ENCODE assay signal across 6 mouse cellular contexts in the genomic region with DNA sequence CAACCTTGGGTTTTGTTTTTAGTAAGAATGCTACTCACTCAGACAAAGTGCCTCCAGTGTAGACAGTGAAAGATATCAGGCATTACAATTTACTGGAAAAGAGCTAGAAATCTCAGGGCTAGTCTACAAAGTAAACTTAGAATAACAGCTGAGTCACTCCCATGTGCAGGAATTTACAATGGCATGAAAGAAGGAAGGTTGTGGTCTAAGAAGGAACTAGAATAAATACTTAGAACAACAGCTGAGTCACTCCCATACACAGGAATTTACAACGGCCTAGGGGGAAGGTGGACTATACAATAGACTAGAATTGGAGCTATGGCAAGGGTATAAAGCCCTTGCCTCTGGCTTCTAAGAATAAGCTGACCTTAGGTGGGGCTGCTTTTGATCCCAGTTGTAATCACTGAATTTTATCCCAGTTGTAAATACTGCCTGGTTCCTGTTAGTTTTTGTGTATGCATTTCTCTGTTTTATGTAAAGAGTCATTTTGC.
DNase-seq lines count a peak whose midpoint lies in the region; TF ChIP-seq lines count a peak whose summit lies in the region.
"Not testable (repeated sequence)": the region's sequence is repeated elsewhere in the genome, so short reads cannot be mapped to it uniquely, and the experiment has no call there.

No protein-coding gene starts in this region.

- in situ Hi-C loops in ES-E14 (cut with MboI; ENCODE audit: low sequenced_read_pairs in 2 of 2, unreplicated experiment in 2 of 2): not testable (repeated sequence)

- not testable (repeated sequence) for H3K9me3 ChIP-seq in ES-E14 (ENCODE audit: control insufficient read depth, insufficient read depth, low read depth, low read length)

- H3K4me1 ChIP-seq in ES-E14 (ENCODE audit: control insufficient read depth in 2 of 2, insufficient read depth in 2 of 2, low read length in 2 of 2, poor library complexity in 1 of 2); bone marrow macrophage, adult 2 months (ENCODE audit: control insufficient read depth, insufficient read depth, low read length): not testable (repeated sequence)

- H3K36me3 ChIP-seq in ES-E14 (ENCODE audit: control insufficient read depth, insufficient read depth, low read length, poor library complexity, severe bottlenecking): not testable (repeated sequence)

- TF ChIP-seq POLR2A in bone marrow macrophage, adult 2 months (IDR thresholded peaks at IDR 0.05; ENCODE audit: borderline replicate concordance, low read depth, low read length): not testable (repeated sequence)

- not testable (repeated sequence) for H3K27ac ChIP-seq in ES-E14 (ENCODE audit: insufficient read depth, low read depth, low read length, poor library complexity, severe bottlenecking)
- 0 out of 2 replicates have a peak overlapping the region, but pooled peaks have one; percentile 19 for H3K27ac ChIP-seq in bone marrow macrophage, adult 2 months (ENCODE audit: insufficient read depth, low read depth, low read length)

- not testable (repeated sequence) for H3K9ac ChIP-seq in ES-E14 (ENCODE audit: insufficient read depth, low read depth, low read length, poor library complexity, severe bottlenecking)

- not testable (repeated sequence) for TF ChIP-seq CTCF in bone marrow macrophage, adult 2 months (IDR thresholded peaks at IDR 0.05; ENCODE audit: low read depth, low read length)

- DNase-seq in 3134 (ENCODE audit: extremely low read depth, insufficient read length, low spot score): peak; percentile 21
- peak; percentile 33 for DNase-seq in 416B (ENCODE audit: low read depth)
- not testable (repeated sequence) for DNase-seq in ES-E14 (ENCODE audit: low read depth, low spot score)
- peak; percentile 90 for DNase-seq in R1 (ENCODE audit: low read depth, low spot score)
- DNase-seq in fibroblast of lung, adult 2 months (ENCODE audit: low read depth): peak; percentile 22

- H3K4me3 ChIP-seq in ES-E14 (ENCODE audit: insufficient read depth in 1 of 2, low read depth in 1 of 2, low read length in 2 of 2, poor library complexity in 1 of 2, severe bottlenecking in 1 of 2); bone marrow macrophage, adult 2 months (ENCODE audit: insufficient read depth, low read length): not testable (repeated sequence)

TF ChIP-seq in ES-E14, 5 proteins besides CTCF, POLR2A, EP300 and RAD21:
- peak; percentile 75; the same call in 1 of the 2 replicates for TF ChIP-seq MAFK (IDR thresholded peaks at IDR 0.05; ENCODE audit: insufficient read depth, low read depth, low read length)
TF ChIP-seq in ES-E14: peak in this region for 1; not testable (repeated sequence) for 4.
